Mouse (Mus musculus) layer of hippocampus, adult 9-10 months (tissue): ENCODE data around the gene Sema3g.

Experiments used
- DNase-seq: peaks from one replicate; pipeline ENCODE4 v3.0.0; 2022; ENCODE audit warnings: low spot score

The Sema3g gene

GRCm38 (mm10) chr14:31195968-31196367 lies 21.7 kb upstream of the Sema3g start:
- no peak for DNase-seq

- no peak for DNase-seq
Measured at GRCm38 (mm10) chr14:31197547-31198516, 19.8 kb upstream of the Sema3g start.

- DNase-seq: no peak
Measured at GRCm38 (mm10) chr14:31199599-31199998, 18.1 kb upstream of the Sema3g start.

GRCm38 (mm10) chr14:31200038-31200437 lies 17.6 kb upstream of the Sema3g start:
- no peak for DNase-seq

GRCm38 (mm10) chr14:31204844-31205243 lies 12.8 kb upstream of the Sema3g start:
- DNase-seq: no peak

- no peak for DNase-seq
Measured at GRCm38 (mm10) chr14:31205244-31205561, 12.5 kb upstream of the Sema3g start.

- DNase-seq: no peak
Measured at GRCm38 (mm10) chr14:31205562-31206467, 11.8 kb upstream of the Sema3g start.

- peak; percentile 85 for DNase-seq
Measured at GRCm38 (mm10) chr14:31206472-31206981, 11.1 kb upstream of the Sema3g start.

- no peak for DNase-seq
Measured at GRCm38 (mm10) chr14:31207070-31207830, 10.4 kb upstream of the Sema3g start.

GRCm38 (mm10) chr14:31208084-31208483 lies 9.6 kb upstream of the Sema3g start, which contains the start of gene Tnnc1:
Gene Tnnc1, plus strand, starts transcription at chr14:31208312.
- no peak for DNase-seq

GRCm38 (mm10) chr14:31209133-31209557 lies 8.5 kb upstream of the Sema3g start:
- no peak for DNase-seq

GRCm38 (mm10) chr14:31211854-31212253 lies 5.8 kb upstream of the Sema3g start:
- no peak for DNase-seq

- DNase-seq: no peak
Measured at GRCm38 (mm10) chr14:31212499-31212898, 5.2 kb upstream of the Sema3g start.

- DNase-seq: no peak
Measured at GRCm38 (mm10) chr14:31213868-31214267, 3.8 kb upstream of the Sema3g start.

GRCm38 (mm10) chr14:31214684-31215083 lies 3.0 kb upstream of the Sema3g start:
- DNase-seq: no peak

GRCm38 (mm10) chr14:31215157-31216002 lies 2.3 kb upstream of the Sema3g start:
- no peak for DNase-seq

GRCm38 (mm10) chr14:31216846-31217245 lies 814 bp upstream of the Sema3g start, which contains the start of gene Nisch:
Gene Nisch, minus strand, starts transcription at chr14:31216946.
- DNase-seq: no peak

GRCm38 (mm10) chr14:31226978-31227377 lies 9.3 kb downstream of the Sema3g start:
- peak; percentile 39 for DNase-seq

GRCm38 (mm10) chr14:31228234-31228633 lies 10.6 kb downstream of the Sema3g start:
- DNase-seq: no peak

GRCm38 (mm10) chr14:31230442-31230841 lies 12.8 kb downstream of the Sema3g start:
- DNase-seq: no peak
